Mouse (Mus musculus): Measurements from ENCODE around the gene Agmo.

Agmo gene

DNA sequence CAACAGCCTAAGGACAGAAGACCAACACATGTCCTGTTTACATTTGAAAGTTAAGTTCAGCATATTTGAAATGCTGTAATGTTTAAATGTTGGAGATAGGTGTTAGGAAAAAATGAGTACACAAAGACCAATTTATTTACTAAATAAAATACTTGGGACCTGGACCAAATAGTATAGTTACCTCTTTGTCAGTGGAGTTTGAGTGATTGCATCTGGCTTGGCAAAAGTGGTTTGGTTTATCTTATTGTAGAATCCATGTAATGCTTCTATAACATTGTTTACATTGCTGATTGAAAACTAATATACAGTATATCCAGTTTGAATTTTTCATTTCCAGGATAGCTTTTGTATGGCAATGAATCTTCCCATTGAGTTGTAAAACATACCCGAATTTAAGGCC lies 193.0 kb downstream of the Agmo start:
- no peak for DNase-seq (ENCODE audit: low read depth)

GRCm38 (mm10) chr12:37442486-37443013 lies 201.1 kb downstream of the Agmo start:
- no peak for DNase-seq (ENCODE audit: low read depth)

DNA sequence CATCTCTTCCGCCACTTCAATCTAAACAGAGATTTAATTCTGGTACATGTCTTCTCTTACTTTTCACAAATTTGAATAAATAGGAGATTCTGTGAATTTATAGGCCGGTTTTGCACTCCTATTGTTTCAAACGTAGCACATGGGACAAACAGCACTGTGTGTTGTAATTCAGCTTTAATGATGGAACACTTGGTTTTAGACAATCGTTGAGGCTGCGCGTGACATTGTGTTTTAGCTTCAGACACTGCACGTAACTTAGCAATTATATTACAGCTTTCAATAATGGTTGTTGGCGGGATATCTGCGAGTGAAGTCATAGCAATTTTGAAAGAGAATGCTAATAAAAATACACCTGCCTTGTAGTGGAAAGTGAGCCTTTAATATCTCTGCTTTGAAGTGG lies 203.8 kb downstream of the Agmo start:
- DNase-seq (ENCODE audit: low read depth) = no peak

DNA sequence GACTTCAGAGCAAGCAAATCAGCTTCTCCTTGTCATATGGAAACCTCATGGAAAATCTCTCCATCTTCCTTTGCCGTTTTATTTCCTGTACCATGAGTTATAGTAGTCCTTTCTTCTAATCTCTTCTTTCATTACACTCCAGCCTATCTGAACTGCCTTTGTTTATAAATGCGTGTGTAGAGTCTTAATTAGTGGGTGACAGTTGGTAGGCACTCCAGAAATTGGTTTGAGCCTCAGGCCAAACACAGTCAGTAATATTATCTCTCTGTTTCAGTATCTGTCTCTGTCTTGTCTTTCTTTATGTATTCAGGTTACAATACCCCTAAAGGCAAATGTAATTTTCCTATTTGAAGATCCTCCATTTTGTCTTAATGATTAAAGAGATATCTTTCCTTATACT lies 208.2 kb downstream of the Agmo start:
- no peak for DNase-seq (ENCODE audit: low read depth)

DNA sequence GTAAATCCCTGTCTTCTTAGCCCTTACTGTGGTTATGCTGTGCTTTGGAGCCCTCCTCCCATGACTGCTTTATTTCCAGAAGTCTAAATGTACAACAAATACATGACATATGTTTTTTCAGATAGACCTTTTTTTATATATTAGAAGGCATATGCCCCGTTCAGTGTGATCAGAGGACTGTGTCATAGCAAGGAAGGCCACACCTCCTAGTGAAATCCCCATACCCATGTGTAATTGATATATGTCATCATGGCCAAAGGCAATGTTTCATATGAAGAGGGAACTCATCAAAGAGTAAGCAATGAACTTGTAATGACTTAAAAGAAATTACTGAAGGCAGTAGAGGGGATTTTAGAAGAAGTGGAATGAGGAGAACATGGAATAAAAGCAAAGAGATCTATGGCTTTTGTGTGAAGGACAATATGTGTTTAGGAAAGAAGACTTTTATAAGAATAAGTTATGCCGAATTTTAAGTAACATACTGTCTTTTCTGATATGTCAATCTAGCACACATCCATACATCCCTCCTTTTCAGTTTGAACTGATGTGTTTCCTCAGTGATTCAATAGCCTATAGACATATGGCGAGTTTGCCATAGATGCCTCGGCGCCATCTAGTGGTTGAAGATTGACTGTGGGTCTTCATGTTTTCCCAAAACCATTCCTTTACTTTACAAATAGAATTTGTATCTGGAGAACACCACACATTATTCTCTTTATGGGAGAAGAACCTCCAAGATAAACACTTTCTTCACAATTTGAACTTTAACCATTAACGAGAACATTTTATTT lies 209.1 kb downstream of the Agmo start:
- peak; percentile 8 for DNase-seq (ENCODE audit: low read depth)

- no peak for DNase-seq (ENCODE audit: low read depth)
These were observed 230.2 kb downstream of the Agmo start for GRCm38 (mm10) chr12:37471631-37472030.

DNA sequence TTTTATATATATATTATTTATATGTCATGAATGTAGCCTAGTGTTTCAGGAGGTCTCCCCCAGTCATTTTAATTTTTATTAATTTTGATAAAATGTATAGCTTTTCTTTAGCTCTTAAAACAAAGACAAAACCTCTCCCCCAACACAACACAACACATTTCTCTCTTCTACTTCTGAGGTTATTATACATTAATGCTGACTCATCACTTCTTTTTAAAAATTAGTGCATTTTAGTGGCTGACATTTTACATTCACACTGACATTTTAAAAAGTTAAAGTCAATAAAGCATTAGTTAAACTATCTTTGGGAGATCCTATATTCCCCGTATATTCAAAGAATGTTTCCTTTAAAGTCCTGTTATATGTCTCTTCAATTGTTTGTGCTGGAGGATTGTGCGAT lies 235.4 kb downstream of the Agmo start:
- no peak for DNase-seq (ENCODE audit: low read depth)

DNA sequence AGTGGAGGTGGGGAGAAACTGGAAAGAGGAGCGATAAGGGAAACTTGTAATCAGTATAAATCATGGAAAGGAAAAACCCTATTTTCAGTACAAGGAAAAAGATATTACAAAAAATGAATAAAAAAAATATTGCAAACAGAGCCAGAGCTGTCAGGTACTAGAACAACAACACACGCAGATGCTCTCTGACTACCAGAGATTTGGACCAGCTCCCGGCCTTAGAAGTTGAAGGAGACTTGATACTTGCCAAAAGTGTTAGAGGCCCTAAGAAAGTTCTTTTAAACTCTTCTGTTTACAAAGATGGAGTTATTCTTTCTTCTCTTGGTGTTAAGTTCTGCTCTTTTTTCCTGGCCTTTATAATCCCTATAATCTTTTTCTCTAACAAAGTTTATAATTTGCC lies 246.6 kb downstream of the Agmo start:
- no peak for DNase-seq (ENCODE audit: low read depth)

GRCm38 (mm10) chr12:37498871-37499270 lies 257.4 kb downstream of the Agmo start:
- DNase-seq (ENCODE audit: low read depth) = no peak

DNA sequence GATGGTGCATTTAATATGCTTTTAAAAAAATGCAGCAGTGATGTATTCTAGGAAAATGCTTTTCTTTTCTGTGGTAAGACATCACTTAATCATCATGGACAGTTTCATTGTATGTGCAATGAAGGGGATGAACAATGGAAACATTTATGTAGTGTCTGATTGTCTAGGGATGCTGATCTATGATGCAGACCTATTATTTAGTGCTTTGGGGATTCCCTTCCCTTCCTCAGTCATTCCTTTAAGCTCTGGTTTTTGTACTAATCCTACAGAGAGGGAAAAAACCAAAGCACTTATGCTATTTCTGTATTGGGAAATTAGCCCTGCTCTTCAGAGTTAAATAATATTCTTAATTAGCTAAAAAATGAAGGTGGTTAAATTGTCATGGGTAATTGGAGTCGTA lies 266.0 kb downstream of the Agmo start:
- DNase-seq (ENCODE audit: low read depth) = no peak

GRCm38 (mm10) chr12:37507826-37508225 lies 266.4 kb downstream of the Agmo start:
- DNase-seq (ENCODE audit: low read depth) = no peak

DNA sequence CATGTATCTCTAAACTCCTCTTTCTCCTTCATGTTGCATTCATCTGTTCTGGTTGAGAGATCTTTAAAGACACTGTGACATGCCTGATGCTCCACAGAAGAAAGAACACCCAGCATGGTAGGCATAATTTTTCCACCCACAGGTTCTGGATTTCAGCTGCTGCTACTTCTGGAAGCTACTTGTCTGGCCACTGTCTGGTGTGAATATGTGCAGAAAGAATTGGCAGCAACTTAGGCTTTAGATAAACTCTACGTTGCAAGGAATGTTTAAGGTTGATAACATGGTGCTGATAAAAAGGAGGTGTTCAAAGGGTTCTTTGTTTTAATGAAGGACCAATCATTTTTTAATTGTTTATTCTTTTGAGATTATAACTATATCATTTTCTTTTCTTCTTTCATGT lies 280.3 kb downstream of the Agmo start:
- no peak for DNase-seq (ENCODE audit: low read depth)

GRCm38 (mm10) chr12:37524662-37525061 lies 283.2 kb downstream of the Agmo start:
- no peak for DNase-seq (ENCODE audit: low read depth)

- no peak for DNase-seq (ENCODE audit: low read depth)
These were observed 299.6 kb downstream of the Agmo start for GRCm38 (mm10) chr12:37540994-37541393.

GRCm38 (mm10) chr12:37558284-37558683 lies 316.8 kb downstream of the Agmo start:
- DNase-seq (ENCODE audit: low read depth) = no peak

DNA sequence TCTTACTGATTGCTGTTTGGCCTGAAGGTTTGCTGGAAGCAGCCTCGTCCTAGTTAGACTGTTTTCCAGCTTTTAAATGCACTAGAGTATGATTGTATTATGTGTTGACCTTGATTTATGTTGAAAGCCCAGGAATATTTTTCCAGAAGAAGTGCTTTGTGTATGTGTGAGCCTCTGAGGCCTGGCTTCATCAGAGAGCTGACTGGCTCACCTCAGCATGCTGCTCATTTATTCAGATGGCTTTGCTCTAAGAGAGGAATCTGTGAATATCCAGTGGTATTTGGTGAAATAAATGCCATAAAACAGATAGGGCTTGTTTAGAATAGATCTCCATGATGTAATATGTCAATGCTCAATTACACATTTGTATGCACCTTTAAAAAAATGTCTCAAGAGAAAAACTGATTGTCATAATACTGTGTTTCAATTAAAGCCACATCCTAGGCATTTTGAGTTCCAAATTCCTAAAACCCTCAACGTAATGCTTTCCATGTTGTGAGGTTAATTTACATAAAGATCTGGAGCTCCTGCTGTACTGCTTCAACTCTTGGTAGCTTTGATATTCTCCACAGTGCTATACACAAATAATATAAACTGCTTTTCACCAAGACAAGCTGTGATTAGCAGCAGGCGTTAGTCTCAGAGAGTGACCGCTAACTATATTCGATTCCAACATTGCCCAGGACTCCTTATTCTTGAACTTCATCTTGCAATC lies 324.6 kb downstream of the Agmo start:
- DNase-seq (ENCODE audit: low read depth) = no peak

GRCm38 (mm10) chr12:37571922-37572321 lies 330.5 kb downstream of the Agmo start:
- DNase-seq (ENCODE audit: low read depth) = no peak

GRCm38 (mm10) chr12:37582777-37583176 lies 341.3 kb downstream of the Agmo start:
- no peak for DNase-seq (ENCODE audit: low read depth)

DNA sequence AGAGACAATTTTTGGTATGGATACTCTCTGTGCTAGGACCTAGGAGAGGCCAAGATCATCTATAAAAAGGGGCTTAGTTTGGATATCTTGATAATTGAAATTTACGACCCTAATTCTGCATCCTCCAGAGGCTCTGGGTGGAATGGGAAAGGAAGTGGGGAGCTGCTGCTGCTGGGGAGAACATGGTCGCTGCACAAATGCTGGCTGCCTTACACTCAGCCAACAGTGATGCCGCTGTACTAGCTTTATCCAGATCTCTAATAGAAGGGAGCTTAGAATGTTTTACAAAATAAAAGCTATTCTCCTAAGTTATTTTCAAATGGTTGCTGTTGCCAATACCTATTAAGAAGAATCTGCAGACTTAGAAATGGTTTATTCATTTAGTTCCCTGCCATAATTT lies 351.4 kb downstream of the Agmo start:
- DNase-seq (ENCODE audit: low read depth) = no peak

GRCm38 (mm10) chr12:37612837-37613236 lies 371.4 kb downstream of the Agmo start:
- no peak for DNase-seq (ENCODE audit: low read depth)

GRCm38 (mm10) chr12:37614769-37615168 lies 373.3 kb downstream of the Agmo start:
- no peak for DNase-seq (ENCODE audit: low read depth)

DNA sequence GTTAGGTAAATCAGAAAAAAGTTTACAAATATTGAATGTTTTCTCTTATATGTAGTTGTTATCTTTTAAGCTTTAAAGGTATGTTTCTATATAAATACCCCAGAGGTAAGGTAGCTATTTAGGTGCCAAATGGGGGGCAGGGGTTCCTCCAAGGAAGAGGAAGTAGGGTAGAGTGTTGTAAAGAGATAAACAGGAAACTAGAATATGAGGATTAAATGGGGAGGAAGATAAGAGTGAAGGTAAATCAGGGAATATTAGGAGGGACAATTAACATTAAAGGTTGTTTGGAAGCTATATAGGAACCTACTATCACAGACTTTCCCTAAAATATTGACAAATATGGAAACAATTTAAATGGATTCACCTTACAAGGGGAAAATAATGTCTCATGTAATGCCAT lies 382.6 kb downstream of the Agmo start:
- no peak for DNase-seq (ENCODE audit: low read depth)

Data from c-Kit-positive CD71-positive TER-119-negative erythroid progenitor cells, embryonic 14.5 days (primary cell).